Mouse (Mus musculus) liver, postnatal 0 days (tissue): ENCODE measurements around the gene Cmya5.

ENCODE experiments used
- CTCF ChIP-seq: sonication (generic); IDR thresholded peaks from 2 replicates; pipeline ENCODE4 v1.5.1; 2016; ENCODE audit warnings: antibody characterized with exemption, low read depth
- EP300 ChIP-seq: IDR thresholded peaks from 2 replicates; pipeline ENCODE4 v1.6.1; 2016; ENCODE audit warnings: antibody characterized with exemption, low read depth, mild to moderate bottlenecking

- no peak for TF ChIP-seq CTCF
- TF ChIP-seq EP300, result no peak
Measured at GRCm38 (mm10) chr13:93163303-93163702, 18.8 kb upstream of the Cmya5 start.
